Mouse (Mus musculus): ENCODE data around the gene Dppa3.

The Dppa3 gene

GRCm38 (mm10) chr6:122626110-122626509 lies at the start of gene Dppa3:
Gene Dppa3 (plus strand): TSS chr6:122626410.
- in situ Hi-C loops (cut with MboI; ENCODE audit: low sequenced_read_pairs), result no loop called here

DNA sequence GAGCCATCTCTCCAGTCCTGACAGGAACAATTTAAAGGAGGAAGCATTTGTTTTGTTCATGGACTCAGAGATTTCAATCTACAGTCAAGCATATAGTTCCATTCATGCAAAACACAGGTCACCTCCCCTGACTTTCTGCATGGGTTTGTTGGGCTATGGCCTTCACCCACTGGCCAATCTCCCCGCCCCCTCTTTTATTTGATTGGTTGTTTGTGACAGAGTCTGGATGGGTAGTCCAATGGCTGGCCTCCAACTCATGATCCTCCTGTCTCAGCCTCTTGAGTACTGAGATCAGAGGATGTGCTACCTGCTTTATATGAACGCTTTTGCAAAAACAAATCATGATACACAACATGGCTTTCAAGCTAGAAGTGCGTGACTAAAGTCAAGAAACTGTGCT lies 49.2 kb upstream of the Dppa3 start:
- in situ Hi-C loops (cut with MboI; ENCODE audit: low sequenced_read_pairs), result no loop called here

DNA sequence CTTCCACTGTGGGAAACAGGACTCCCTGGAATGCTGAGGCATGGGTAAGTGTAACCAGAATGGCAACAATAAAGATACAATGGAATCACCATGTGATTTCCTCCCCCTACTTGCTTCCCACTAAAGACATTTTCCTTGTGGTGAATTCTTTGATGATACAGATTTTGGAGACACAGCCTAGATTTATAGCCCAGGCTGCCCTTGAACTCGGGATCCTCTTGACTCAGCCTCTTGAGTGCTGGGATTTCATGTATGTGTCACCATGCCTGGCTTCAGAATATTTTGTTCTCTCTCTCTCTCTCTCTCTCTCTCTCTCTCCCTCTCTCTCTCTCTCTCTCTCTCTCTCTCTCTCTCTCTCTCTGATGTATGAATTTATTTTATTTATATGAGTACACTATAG lies 47.1 kb upstream of the Dppa3 start:
- in situ Hi-C loops (cut with MboI; ENCODE audit: low sequenced_read_pairs), result no loop called here

DNA sequence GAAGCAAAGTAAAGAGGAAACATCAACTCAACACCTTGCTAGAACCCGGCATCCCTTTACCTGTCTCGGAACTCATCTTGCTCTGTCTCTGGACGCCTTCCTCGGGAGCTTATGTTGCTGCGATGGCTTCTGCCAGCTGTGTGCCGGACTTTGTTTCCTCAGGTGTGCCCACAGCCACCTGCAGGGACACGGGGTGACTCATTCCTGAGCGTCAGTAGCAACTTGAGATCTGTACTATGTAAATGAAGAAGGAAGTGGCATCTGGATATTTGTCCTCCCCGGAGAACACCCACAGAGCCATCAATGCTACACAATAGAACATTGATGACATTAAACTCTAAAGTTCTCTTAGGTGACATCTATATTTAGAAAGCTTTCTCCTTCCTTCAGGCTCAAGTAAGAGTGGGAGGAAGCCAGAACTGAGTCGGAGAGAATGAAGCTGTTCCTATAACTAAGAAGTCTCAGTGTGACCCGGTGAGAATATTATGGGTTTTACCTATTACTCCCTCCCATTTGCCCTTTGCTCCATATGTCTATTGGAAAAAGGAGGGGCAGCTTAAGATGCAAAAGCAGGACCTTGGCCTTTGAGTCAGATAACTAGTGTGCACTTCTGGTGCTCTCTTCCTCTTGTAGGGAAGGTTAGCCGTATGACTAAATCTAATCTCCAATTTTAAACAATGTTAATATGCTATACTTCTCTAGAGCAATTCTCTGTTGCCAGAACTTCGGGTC lies 35.0 kb upstream of the Dppa3 start:
- in situ Hi-C loops (cut with MboI; ENCODE audit: low sequenced_read_pairs), result no loop called here

- in situ Hi-C loops (cut with MboI; ENCODE audit: low sequenced_read_pairs), result no loop called here
Measured at GRCm38 (mm10) chr6:122592905-122593304, 33.3 kb upstream of the Dppa3 start.

DNA sequence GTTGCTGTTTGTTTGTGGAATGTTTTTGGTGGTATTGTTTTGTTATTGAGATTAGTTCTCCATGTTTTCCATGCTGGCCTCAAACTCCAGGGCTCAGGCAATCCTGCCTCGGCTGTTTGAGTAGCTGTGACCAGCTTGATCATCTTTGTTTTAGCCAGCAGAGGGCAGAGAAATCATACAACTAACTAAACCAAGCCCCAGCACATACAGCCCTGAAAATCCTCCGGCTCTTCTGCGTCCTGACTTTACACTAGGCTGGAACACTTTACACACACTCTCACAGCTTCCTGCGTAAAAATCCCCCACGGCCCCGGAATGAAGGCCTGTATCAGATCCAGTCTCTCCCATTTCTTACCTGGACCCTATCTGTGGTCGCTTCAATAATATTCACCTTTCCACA lies 30.6 kb upstream of the Dppa3 start:
- in situ Hi-C loops (cut with MboI; ENCODE audit: low sequenced_read_pairs), result no loop called here

DNA sequence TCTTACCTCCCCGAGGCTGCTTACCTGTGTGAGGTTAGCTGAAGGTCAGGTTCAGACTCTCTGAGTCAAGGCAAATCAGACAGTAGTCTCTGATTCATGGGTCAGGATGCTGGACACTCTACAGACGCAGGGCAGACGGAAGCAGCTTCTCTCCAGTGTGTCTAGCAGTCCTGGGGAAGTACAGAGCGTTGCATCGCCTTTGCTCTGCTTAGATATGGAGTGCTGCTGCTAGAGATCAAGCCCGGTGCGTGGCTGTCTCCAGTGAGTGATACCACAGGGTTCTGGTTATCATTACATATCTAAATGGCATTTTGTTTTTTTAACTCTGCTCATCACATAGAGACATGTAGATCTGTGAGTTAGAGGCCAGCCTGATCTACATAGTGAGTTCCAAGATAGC lies 29.6 kb upstream of the Dppa3 start:
- in situ Hi-C loops (cut with MboI; ENCODE audit: low sequenced_read_pairs), result no loop called here

DNA sequence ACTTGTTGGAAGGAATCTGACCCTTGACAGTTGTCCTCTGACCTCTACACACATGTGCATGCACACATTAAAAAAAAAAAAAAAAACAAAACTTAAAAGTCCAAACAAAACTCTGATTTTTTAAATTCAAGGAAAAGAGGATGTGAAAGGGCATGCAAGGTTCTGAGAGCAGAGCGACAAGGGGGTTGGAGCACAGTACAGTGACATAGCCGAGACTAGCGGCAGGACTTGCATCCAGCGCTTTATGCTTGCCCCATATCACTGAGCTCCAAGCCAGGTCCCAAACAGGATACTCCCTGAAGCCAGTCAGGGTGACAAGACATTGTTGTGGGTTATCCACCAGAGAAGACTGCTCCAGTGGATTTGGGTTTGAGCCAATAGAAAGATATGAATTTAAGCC lies 28.2 kb upstream of the Dppa3 start:
- in situ Hi-C loops (cut with MboI; ENCODE audit: low sequenced_read_pairs), result no loop called here

DNA sequence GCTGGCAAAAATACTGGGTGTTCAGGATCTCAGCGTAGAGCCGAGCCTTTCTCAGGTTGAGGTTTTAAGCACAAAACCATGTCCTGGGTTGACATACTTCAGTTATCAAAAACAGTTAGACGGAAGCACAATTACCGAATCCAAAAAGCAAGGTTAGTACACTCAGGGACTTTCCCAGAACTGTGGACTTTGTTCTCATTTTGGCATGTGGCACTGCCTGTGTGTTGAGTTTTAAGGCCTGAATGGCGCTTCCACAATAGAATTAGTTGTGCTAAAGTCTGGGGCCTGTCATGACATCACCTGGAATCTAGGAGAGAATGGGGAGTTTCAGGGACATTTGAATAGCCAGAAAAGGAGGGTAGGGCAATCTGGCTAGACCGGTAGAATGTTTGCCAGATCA lies 27.8 kb upstream of the Dppa3 start:
- in situ Hi-C loops (cut with MboI; ENCODE audit: low sequenced_read_pairs), result no loop called here

- in situ Hi-C loops (cut with MboI; ENCODE audit: low sequenced_read_pairs), result no loop called here
Measured at GRCm38 (mm10) chr6:122599054-122599737, 27.0 kb upstream of the Dppa3 start.

DNA sequence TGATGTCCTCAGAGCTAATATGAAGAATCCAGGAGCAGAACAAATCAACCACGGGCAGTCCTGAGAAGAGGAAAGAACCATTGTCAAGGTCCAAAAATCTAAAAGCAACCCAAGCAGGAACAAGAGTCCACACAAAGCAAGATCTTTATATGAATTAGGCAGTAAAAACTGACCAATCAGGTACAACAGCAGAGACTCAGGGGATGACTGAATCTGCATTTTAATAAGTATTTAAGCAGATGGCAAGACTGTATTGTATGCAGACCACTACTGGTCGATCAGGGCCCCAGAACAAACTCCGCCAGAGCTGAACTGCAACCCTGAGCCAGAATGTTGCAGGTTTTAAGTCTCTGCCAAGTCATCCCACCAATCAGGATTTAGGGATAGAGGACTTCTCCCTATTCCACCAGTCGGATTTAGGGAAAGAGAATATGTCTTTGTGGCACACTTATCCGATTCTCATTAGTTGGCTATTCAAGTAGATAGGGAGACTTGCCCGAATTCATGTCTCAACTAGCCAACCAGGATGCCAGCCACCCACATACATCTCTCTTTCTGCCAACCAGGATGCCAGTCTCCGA lies 26.1 kb upstream of the Dppa3 start:
- in situ Hi-C loops (cut with MboI; ENCODE audit: low sequenced_read_pairs), result no loop called here

DNA sequence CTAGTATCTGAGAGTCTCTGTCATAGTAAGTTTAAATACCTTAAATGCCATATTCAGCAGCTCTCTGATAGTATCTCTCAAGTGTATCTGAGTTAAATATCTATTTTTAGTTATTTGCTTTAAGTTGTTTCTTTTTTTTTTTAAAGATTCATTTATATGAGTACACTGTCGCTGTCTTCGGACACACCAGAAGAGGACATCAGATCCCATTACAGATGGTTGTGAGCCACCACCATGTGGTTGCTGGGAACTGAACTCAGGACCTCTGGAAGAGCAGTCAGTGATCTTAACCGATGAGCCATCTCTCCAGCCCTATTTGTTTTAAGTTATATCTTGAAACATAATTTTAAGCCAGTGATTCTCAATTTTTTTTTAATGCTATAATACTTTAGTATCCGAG lies 25.2 kb upstream of the Dppa3 start:
- in situ Hi-C loops (cut with MboI; ENCODE audit: low sequenced_read_pairs), result no loop called here

DNA sequence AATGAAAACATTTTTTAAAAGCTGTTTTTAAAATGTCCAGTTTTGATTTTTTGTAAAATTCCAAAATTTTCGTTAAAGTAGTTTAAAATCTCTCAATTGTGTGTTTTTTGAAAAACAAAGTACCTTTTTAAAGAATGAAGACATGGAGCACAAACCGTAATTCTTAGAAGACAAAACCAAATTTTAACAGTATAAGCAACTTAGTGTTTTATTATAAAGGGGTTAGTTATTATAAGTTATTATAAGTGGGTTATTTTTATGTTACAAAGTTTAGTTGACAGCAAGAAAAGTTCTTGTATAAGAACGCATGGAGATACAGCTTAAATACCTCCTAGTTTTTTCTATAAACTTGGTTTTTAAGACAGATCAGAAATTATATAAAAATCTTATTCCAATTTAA lies 24.6 kb upstream of the Dppa3 start:
- in situ Hi-C loops (cut with MboI; ENCODE audit: low sequenced_read_pairs), result no loop called here

- in situ Hi-C loops (cut with MboI; ENCODE audit: low sequenced_read_pairs), result no loop called here
Measured at GRCm38 (mm10) chr6:122602242-122602991, 23.8 kb upstream of the Dppa3 start, which contains the start of gene Apobec1. Gene Apobec1 (minus strand): TSS chr6:122602444.

- in situ Hi-C loops (cut with MboI; ENCODE audit: low sequenced_read_pairs), result no loop called here
Measured at GRCm38 (mm10) chr6:122602992-122603322, 23.3 kb upstream of the Dppa3 start.

DNA sequence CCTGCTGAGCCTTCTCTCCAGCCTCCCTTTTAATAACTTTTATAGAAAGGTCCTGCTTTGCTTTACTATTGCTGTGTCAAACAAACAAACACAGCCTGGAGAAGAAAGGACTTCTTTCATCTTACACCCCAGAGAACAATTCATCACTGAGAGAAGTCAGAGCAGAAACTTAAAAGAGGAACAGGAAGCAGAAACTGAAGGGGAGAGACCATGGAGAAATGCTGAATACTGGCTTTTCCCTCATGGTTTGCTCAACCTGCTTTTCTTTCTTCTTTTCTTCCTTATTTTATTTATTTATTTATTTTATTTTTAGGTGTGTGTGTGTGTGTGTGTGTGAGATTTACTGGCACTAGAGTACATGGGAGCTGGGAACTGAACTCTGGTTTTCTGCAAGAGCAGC lies 21.9 kb upstream of the Dppa3 start:
- in situ Hi-C loops (cut with MboI; ENCODE audit: low sequenced_read_pairs), result no loop called here

- in situ Hi-C loops (cut with MboI; ENCODE audit: low sequenced_read_pairs), result no loop called here
Measured at GRCm38 (mm10) chr6:122605483-122605882, 20.7 kb upstream of the Dppa3 start.

GRCm38 (mm10) chr6:122606661-122607060 lies 19.5 kb upstream of the Dppa3 start:
- in situ Hi-C loops (cut with MboI; ENCODE audit: low sequenced_read_pairs), result no loop called here

GRCm38 (mm10) chr6:122607700-122608099 lies 18.5 kb upstream of the Dppa3 start:
- in situ Hi-C loops (cut with MboI; ENCODE audit: low sequenced_read_pairs), result no loop called here

GRCm38 (mm10) chr6:122608434-122609376 lies 17.5 kb upstream of the Dppa3 start:
- in situ Hi-C loops (cut with MboI; ENCODE audit: low sequenced_read_pairs), result no loop called here

DNA sequence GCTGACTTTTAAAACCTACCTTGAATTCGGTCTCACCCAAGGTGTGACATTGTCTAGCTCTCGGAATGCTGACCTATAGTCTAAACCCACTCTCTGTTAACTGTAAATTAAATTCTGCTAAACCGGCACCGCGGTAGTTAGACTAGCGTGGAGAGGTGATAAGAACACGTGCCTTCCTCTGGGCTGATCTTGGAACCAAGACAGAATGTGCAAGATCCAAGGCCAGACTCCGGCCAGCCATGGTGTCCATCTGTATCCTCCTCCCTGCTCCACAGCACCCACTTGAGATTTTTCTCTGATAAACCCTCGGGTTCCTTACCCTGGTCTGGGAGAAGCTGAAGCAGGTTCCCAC lies 16.9 kb upstream of the Dppa3 start:
- in situ Hi-C loops (cut with MboI; ENCODE audit: low sequenced_read_pairs), result no loop called here

Data from CH12F3 (cell line).